Mouse (Mus musculus) limb, embryonic 15.5 days (tissue): ENCODE measurements at regions not wholly inside any gene's neighbourhood (a gene's known extent, or its start where the extent isn't known, plus 50 kb on each side); places are given as distances from the start of the nearest gene placed in this dataset.

Experiments
- ATAC-seq: fragments of 200-750 bp; cut with Nextera tagmentation; 2 replicates; pipeline ENCODE4 v1.8.0; 2017; ENCODE audit warnings: low read depth, moderate TSS enrichment; ENCODE audit not compliant: insufficient number of reproducible peaks, low FRiP score, low TSS enrichment
- H3K27ac ChIP-seq: fragments of 300-500 bp; sonication (generic); 2 replicates; pipeline ENCODE4 v1.5.1; 2015; ENCODE audit warnings: moderate library complexity, mild to moderate bottlenecking, inconsistent platforms
- H3K27me3 ChIP-seq: fragments of 300-500 bp; sonication (generic); 2 replicates; pipeline ENCODE4 v1.6.1; 2015; ENCODE audit warnings: inconsistent platforms
- H3K36me3 ChIP-seq: fragments of 300-500 bp; sonication (generic); 2 replicates; pipeline ENCODE4 v1.6.1; 2015; ENCODE audit warnings: inconsistent platforms
- H3K4me1 ChIP-seq: fragments of 300-500 bp; sonication (generic); 2 replicates; pipeline ENCODE4 v1.6.1; 2015; ENCODE audit warnings: inconsistent platforms
- H3K4me2 ChIP-seq: fragments of 300-500 bp; sonication (generic); 2 replicates; pipeline ENCODE4 v1.6.1; 2015; ENCODE audit warnings: mild to moderate bottlenecking, inconsistent platforms
- H3K4me3 ChIP-seq: fragments of 300-500 bp; sonication (generic); 2 replicates; pipeline ENCODE4 v1.5.1; 2015; ENCODE audit warnings: mild to moderate bottlenecking, inconsistent platforms
- H3K9ac ChIP-seq: fragments of 300-500 bp; sonication (generic); 2 replicates; pipeline ENCODE4 v1.6.1; 2015; ENCODE audit warnings: inconsistent platforms
- H3K9me3 ChIP-seq: fragments of 300-500 bp; sonication (generic); 2 replicates; pipeline ENCODE4 v1.6.1; 2016; ENCODE audit warnings: inconsistent platforms
- WGBS: fragments of 180-500 bp; shearing (Covaris S2); methylation state at CpG from one replicate; pipeline ENCODE4 v1.1.7; 2015; 5-methylcytosine and 5-hydroxymethylcytosine counted together

DNA sequence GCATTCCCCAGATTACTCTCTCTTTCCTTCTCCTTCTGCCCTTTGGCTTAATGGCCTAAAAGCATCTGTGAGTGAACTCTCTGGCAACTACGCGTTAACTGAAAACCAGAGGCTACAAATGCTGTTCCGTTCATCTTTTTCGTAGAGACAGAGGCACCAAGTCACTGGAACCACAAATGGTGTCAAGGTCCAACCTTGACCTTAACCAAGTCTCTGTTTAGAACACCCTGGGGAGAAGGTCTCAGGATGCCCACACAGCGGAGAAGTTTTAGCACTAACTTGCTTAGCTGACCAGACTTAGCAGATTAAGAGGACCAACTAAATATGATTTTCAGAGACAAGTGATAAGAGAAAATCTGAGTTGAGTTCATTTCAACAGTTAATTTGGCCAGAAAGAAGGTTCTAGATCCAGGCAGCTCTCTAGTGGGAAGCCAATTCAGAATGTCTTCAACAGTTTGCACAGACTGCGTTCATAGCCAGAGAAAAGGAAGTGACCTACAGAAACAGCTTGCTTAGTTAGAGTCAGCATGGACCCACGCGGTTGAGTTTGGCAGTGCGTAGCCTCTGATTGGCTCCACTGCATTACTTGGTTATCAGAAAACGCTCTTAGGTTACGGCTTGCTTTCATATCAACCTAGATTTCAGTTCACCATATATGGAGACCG is 169.8 kb downstream of the Ly86 start:
- WGBS, result 69% methylated on average over 12 of the region's 12 CpGs
- H3K4me3 ChIP-seq, result no peak overlapping the region

DNA sequence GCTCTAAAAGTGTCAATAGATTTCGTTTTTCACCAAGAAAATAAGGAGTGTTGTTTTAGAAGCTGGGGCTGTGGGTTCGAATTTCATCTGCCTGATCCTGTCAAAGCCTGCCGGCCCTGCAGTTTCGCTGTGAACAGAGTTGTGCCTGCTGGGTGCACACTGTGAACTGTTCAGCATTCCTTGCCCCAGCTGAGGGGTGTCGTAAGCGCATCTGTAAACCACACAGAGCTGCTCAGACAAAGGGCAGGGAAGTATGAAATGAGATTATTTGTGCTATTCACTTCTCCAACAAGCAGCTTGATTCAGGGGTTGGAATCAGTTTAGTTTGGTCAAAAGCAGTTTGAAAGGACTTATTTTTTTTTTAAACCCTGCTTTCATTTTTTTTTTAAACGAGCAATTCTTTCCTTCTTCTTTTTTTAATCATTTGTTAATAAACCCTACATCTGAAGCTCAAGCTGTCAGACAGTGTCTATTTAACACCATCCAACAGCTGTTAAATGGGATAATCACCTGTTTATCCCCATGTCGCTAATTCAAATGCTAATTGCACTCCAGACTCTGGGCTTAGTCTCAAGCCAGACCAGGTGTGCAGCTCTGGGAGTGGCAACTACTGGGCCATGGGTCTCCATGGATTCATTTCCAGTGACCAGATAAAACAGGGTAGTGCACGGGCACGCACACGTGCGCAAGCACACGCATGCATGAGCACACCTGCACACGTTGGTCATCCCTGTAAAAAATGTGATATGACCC is 172.2 kb downstream of the Ly86 start:
- H3K36me3 ChIP-seq, result no peaks in the 10 kb centered on the region
- H3K9me3 ChIP-seq, result no peaks in the 10 kb centered on the region
- 37% methylated on average over 14 of the region's 14 CpGs for WGBS
- ATAC-seq, result no peak
- H3K27me3 ChIP-seq, result no peaks in the 10 kb centered on the region
- no peak overlapping the region for H3K4me2 ChIP-seq
- H3K27ac ChIP-seq, result no peak overlapping the region
- H3K9ac ChIP-seq, result no peak overlapping the region
- H3K4me3 ChIP-seq, result no peak overlapping the region
- peaks cover 12% of the 10 kb centered on the region for H3K4me1 ChIP-seq

More for the DNA sequence above, 169.8 kb downstream of the Ly86 start:
- Histone ChIP-seq H3K9me3 (no peaks in the 10 kb centered on the region), H3K27ac (peak overlapping the region; percentile 79), H3K36me3 (no peaks in the 10 kb centered on the region), H3K9ac (no peak overlapping the region), H3K4me2 (no peak overlapping the region), H3K27me3 (no peaks in the 10 kb centered on the region), H3K4me1 (peaks cover 14% of the 10 kb centered on the region)
- no peak for ATAC-seq

- H3K9me3 ChIP-seq, result no peaks in the 10 kb centered on the region
- no peaks in the 10 kb centered on the region for H3K4me1 ChIP-seq
- no peak overlapping the region for H3K4me3 ChIP-seq
- no peak overlapping the region for H3K27ac ChIP-seq
- H3K9ac ChIP-seq, result no peak overlapping the region
- no peaks in the 10 kb centered on the region for H3K27me3 ChIP-seq
- ATAC-seq, result no peak
- no peak overlapping the region for H3K4me2 ChIP-seq
- H3K36me3 ChIP-seq, result no peaks in the 10 kb centered on the region
- WGBS, result 78% methylated on average over 3 of the region's 3 CpGs
Observed at GRCm38 (mm10) chr13:37519948-37520347, 174.9 kb downstream of the Ly86 start.

GRCm38 (mm10) chr13:37525097-37525726 is 180.2 kb downstream of the Ly86 start:
- H3K27ac ChIP-seq, result no peak overlapping the region
- H3K36me3 ChIP-seq, result no peaks in the 10 kb centered on the region
- H3K27me3 ChIP-seq, result no peaks in the 10 kb centered on the region; the same call in 1 of the 2 replicates
- 68% methylated on average over 15 of the region's 15 CpGs for WGBS
- no peak for ATAC-seq
- no peak overlapping the region for H3K4me2 ChIP-seq
- H3K9me3 ChIP-seq, result no peaks in the 10 kb centered on the region
- H3K4me1 ChIP-seq, result peaks cover 9% of the 10 kb centered on the region
- H3K9ac ChIP-seq, result no peak overlapping the region
- H3K4me3 ChIP-seq, result no peak overlapping the region

DNA sequence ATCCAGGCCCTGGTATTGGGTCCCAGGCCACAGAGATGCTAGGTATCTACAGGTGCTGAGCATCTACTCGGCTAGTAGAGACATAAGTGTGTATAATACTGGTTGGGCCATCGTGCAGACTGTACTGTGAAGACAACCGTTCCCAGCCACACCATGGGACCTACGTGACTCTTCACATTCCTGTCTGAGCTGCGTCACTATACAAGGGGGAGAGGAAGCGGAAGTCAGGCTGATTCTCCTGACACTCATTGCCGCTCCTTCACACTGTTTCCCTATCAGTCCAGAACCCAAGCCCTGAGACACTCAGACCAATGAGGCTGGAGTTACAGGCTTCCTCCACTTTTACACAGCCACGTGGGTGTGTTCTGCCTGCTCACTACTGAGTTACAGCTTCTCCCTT is 181.1 kb downstream of the Ly86 start:
- H3K36me3 ChIP-seq, result no peaks in the 10 kb centered on the region
- no peak overlapping the region for H3K9ac ChIP-seq
- 77% methylated on average over 8 of the region's 8 CpGs for WGBS
- no peaks in the 10 kb centered on the region for H3K9me3 ChIP-seq
- H3K4me2 ChIP-seq, result no peak overlapping the region
- no peak overlapping the region for H3K4me3 ChIP-seq
- H3K4me1 ChIP-seq, result peaks cover 9% of the 10 kb centered on the region
- H3K27ac ChIP-seq, result no peak overlapping the region
- no peak for ATAC-seq
- no peaks in the 10 kb centered on the region; the same call in 1 of the 2 replicates for H3K27me3 ChIP-seq

- H3K9me3 ChIP-seq, result no peaks in the 10 kb centered on the region
- H3K4me1 ChIP-seq, result peaks cover 13% of the 10 kb centered on the region
- no peak for ATAC-seq
- no peaks in the 10 kb centered on the region; the same call in 1 of the 2 replicates for H3K27me3 ChIP-seq
- 21% methylated on average over 9 of the region's 9 CpGs for WGBS
- no peaks in the 10 kb centered on the region for H3K36me3 ChIP-seq
- no peak overlapping the region for H3K4me3 ChIP-seq
- H3K9ac ChIP-seq, result no peak overlapping the region
- H3K4me2 ChIP-seq, result no peak overlapping the region
- no peak overlapping the region for H3K27ac ChIP-seq
Observed at GRCm38 (mm10) chr13:37528380-37528779, 183.4 kb downstream of the Ly86 start.

GRCm38 (mm10) chr13:37528876-37529275 is 183.9 kb downstream of the Ly86 start:
- WGBS, result 63% methylated on average over 7 of the region's 7 CpGs
- no peak for ATAC-seq
- no peak overlapping the region for H3K27ac ChIP-seq

GRCm38 (mm10) chr13:37531512-37532183 is 186.6 kb downstream of the Ly86 start:
- Histone ChIP-seq H3K36me3 (no peaks in the 10 kb centered on the region), H3K4me2 (no peak overlapping the region), H3K9ac (no peak overlapping the region), H3K4me3 (no peak overlapping the region), H3K27ac (no peak overlapping the region), H3K9me3 (no peaks in the 10 kb centered on the region), H3K27me3 (no peaks in the 10 kb centered on the region; the same call in 1 of the 2 replicates), H3K4me1 (peaks cover 16% of the 10 kb centered on the region)
- 36% methylated on average over 8 of the region's 8 CpGs for WGBS
- no peak for ATAC-seq

More at GRCm38 (mm10) chr13:37528876-37529275, 183.9 kb downstream of the Ly86 start:
- Histone ChIP-seq H3K27me3 (no peaks in the 10 kb centered on the region; the same call in 1 of the 2 replicates), H3K9ac (no peak overlapping the region), H3K4me2 (no peak overlapping the region), H3K9me3 (no peaks in the 10 kb centered on the region), H3K4me3 (no peak overlapping the region), H3K36me3 (no peaks in the 10 kb centered on the region), H3K4me1 (peaks cover 15% of the 10 kb centered on the region)

GRCm38 (mm10) chr13:37532596-37533170 is 187.7 kb downstream of the Ly86 start:
- no peak overlapping the region for H3K27ac ChIP-seq
- H3K27me3 ChIP-seq, result no peaks in the 10 kb centered on the region; the same call in 1 of the 2 replicates
- no peak overlapping the region for H3K4me2 ChIP-seq
- WGBS, result 82% methylated on average over 7 of the region's 7 CpGs
- H3K4me1 ChIP-seq, result peaks cover 16% of the 10 kb centered on the region
- ATAC-seq, result no peak
- no peaks in the 10 kb centered on the region for H3K9me3 ChIP-seq
- H3K36me3 ChIP-seq, result no peaks in the 10 kb centered on the region
- H3K9ac ChIP-seq, result no peak overlapping the region
- no peak overlapping the region for H3K4me3 ChIP-seq

GRCm38 (mm10) chr13:37533851-37534250 is 188.8 kb downstream of the Ly86 start:
- no peaks in the 10 kb centered on the region for H3K36me3 ChIP-seq
- H3K9ac ChIP-seq, result no peak overlapping the region
- no peak overlapping the region for H3K4me2 ChIP-seq
- H3K9me3 ChIP-seq, result no peaks in the 10 kb centered on the region
- H3K27me3 ChIP-seq, result no peaks in the 10 kb centered on the region; the same call in 1 of the 2 replicates
- ATAC-seq, result no peak
- no peak overlapping the region for H3K4me3 ChIP-seq
- H3K4me1 ChIP-seq, result peaks cover 10% of the 10 kb centered on the region
- no peak overlapping the region for H3K27ac ChIP-seq
- 68% methylated on average over 4 of the region's 4 CpGs for WGBS

GRCm38 (mm10) chr13:37537330-37537729 is 192.3 kb downstream of the Ly86 start:
- no peaks in the 10 kb centered on the region for H3K27me3 ChIP-seq
- no peak overlapping the region for H3K9ac ChIP-seq
- ATAC-seq, result no peak
- H3K36me3 ChIP-seq, result no peaks in the 10 kb centered on the region
- H3K9me3 ChIP-seq, result no peaks in the 10 kb centered on the region
- 76% methylated on average over 6 of the region's 6 CpGs for WGBS
- H3K27ac ChIP-seq, result no peak overlapping the region
- H3K4me1 ChIP-seq, result peaks cover 12% of the 10 kb centered on the region
- H3K4me2 ChIP-seq, result no peak overlapping the region
- H3K4me3 ChIP-seq, result no peak overlapping the region
